Mouse (Mus musculus) urinary bladder, adult 2 months (tissue): ENCODE measurements at regions not wholly inside any gene's neighbourhood (a gene's known extent, or its start where the extent isn't known, plus 50 kb on each side); places are given as distances from the start of the nearest gene placed in this dataset.

Experiments used
- DNase-seq: peaks from one replicate; pipeline ENCODE4 v3.0.0; 2022; ENCODE audit warnings: low spot score

DNA sequence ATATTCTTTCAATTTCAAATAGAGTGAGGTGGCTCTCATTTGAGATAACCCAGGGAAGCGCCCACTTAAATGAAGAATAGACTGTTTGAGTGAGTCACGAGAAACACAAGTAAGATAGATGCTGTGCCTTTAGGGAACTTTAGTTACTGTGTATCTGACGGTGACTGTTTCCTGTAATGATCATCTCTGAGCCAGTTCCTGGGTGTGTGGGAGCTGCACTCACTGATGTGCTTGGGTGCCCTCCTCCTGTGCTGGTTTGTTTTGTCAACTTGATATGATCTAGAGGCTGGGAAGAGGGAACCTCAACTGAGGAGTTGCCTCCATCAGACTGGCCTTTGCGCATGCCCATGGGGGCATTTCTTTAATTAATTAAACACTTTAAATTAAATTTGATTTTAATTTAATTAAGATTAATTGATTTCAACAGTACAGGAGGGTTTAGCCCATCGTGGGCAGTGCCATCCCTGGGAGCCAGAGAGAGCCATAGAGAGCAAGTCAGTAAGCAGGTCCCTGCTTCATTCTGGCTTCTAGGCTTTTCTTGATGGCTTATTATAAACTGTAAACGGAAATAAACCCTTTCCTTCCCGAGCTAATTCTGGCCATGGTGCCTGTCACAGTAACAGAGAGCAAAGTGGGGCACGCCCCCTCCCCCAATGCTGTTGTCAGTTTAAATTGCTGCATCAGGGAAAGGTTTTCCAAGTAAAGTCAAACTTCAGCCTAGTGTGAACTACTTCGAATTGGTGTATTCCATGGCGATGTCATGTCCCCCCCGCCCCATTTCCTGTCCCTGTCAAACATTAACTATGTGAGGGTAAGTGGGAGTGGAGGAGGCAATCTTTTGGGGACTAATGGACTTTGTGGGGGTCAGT is 202.9 kb upstream of the Id2 start:
- DNase-seq: no peak

DNA sequence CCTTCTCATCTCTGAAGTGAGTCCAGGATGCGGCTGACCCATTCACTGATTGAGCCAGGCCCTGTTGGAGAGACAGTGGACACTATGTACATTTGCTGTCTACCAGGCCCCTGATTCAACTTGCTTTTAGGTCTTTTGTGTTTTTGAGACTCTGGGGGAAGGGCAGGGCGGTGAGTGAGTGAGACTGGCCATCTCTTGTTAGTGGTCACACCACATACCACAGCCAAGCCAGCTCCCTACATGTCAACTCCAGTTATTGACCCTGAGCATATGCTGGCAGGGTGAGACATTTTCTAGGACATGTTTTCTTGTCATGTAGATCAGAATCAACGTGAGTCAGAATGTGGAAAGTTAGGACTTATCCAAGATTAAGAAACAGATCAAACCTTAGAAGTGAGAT is 201.8 kb upstream of the Id2 start:
- DNase-seq: no peak

DNA sequence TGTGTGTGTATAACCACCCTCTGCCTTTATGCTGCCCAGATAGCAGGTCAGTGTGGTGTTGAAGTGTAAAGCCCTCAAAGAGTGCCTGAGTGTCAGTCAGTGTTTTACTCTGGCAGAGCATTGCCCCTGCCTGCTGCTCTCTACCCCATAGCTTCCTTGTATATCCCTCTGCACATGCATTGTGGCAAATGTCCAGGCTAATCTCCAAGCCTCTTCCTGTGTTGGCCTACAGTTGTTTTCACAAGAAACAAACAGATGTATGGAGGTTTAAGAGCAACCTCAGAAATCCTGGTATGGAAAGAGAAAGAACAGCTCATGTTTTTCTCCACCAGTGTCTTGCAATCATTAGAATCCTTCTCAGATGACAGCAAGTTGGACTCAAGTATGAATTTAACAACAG is 201.0 kb upstream of the Id2 start:
- DNase-seq: no peak

DNA sequence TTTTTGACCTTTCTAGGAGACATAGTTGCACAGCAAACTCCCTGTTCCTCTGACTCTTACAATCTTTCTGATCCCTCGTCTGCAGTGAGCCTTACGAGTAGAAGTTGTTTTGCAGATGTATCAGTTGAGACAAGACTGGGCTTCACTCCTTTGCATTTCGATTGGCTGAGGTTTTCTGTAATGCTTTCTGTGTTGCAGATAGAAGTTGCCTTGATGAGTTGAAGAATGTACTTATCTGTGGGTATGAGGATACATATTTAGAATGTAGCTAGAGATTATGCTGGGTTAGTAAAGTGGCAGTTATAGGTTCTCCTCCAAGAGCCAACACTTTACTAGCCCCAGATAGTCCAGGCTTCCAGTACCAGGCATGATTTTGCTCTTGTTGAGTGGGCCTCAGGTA is 199.7 kb upstream of the Id2 start:
- DNase-seq: no peak

DNA sequence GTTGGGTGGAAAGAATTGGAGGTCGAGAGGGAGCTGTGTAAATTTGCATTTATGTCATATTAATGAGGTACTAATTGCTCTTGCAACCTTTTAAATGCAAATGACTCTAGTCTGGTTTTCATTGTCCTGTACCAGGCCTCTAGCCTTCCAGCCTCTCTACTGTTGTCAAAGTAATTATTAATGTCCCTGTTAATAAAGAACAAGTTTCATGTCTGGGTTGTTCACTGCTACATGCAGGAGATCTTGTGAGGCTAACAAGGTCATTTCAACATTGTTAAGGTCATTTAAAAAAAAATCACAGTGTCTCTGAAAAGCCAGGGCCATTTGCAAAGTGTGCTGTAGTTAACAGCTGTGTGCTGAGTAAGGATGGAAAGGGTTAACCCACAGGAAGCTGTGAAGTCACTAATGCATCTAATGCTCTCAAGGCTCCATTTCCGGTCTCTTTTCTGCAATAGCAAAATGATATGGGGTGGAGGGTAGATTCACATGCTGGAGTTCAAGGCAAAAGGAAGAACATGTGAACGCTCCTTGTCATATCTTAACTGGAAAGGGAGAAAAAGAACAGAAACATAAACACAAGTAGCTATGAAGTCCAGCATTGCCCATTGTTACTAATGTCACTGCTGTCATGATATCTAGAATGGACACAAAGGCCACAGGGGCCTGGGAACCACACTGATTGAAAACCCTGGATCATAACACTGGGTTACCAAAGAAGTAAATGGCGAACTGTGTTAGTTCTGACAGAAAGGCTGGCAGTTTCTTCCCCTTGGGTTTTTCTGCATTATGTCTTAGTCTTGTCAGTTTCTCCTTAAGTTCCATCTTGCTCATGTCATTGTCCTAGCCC is 197.5 kb upstream of the Id2 start:
- no peak for DNase-seq

DNA sequence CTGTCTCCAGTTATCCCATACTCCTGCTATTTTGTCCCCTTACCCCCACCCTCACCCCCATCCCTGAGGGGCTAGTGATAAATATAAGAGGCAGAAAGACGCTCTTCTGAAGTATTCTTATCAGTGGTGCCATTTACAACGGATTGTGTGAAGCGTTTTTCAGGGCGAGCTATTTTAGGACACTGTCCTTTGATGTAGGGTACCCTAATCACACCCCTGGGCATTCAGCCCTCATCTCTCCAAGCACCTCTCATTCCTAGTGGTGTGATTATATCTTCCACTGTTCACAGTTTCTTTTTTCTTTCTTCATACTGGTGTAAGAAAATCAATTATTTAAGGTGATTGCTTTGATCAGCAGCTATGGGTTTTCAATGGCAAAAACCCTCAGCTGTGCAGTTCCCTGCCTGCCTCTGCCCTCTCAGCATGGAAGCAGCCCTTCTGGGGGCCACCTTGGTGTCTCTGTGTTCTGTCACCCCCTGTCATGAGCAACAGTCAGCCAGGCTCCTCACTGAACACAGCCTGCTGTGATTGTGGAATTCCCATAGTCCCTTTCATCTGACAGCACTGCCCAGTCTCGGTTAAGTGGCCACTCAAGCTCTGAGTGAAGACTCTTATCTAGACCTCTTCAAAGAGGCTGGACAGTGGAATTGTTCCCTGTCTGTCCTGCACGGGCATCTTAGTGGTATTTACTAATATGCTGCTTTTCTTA is 196.7 kb upstream of the Id2 start:
- DNase-seq: no peak

DNA sequence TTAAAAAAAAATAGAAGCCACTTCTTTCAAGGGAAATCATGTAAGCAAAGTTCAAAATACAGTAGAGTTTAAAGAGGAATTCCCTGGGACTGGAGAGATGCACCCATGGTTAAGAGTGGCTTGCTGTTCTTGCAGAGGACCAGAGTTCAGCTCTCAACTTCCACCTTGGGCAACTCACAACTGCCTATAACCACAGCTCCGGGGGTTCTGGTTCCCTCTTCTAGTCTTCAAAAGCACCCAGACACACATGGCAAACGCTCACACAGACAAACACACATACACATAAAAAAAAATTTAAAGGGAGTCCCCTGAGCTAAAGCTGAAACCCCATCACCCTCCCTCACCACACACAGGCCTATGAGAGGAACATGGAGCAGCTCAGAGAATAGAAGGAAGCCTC is 192.4 kb upstream of the Id2 start:
- DNase-seq: no peak

DNA sequence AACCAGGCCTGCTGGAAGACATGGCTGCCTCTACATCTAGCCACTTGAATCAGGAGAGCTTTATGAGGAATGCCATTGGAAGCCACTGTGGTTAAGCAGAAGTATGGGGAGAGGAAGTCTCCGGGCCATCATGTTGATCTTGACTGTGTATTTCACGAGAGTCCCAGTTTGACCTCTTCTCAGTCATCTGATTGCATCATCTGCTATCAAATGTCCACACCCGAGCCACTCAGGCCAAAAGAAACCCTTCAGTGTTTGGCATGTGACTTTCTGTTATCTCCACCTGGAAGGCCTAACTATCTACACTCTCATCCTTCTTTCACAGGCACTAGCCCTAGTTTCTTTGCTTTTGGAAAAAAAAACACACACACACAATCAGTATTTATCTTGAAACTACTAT is 186.9 kb upstream of the Id2 start:
- DNase-seq: no peak

DNA sequence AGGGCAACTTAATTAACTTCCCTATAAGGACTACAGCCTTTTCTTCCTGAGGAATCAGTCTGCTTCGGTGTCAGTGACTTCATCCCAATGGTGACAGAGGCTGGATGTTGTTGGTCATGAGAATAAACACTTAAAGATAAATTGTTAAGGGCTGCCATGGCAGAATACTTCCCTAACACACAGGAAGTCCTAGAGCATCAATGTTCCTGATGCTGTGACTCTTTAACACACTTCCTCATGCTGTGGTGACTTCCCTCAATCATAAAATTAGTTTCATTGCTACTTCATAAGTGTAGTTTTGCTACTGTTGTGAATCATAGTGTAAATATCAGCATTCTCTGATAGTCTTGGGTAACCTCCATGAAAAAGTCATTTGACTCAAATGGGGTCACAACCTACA is 184.5 kb upstream of the Id2 start:
- no peak for DNase-seq

DNA sequence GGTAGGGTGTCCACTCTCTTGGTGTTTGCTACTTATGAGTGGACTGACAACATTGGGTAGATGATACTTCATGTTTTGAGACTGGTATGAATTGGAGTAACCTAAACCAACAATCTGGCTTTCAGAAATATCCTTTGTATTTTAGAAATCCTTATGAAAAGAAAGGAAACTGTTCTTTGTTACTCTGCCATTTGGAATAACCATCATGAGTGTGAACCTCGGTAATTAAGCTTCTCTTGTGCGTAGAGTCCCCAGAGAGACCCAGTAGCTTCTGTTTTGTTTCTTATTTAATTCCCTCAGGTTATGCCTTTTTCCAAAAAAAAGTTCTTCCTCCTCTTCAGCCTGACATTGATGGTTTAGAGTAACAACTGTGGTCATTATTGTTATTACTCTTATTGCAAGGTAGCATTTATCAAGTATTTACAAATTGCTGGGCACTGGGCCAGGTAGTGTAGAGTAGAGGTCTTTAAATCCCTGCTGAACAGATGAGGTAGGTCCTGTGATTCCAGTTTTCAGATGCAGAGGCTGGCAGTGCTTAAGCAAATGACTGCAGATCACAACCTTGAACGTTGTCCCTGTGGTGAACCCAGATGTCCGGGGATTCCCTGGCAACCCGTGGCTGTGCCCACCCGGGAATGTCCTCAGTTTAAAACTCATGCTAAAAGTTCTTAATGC is 176.8 kb upstream of the Id2 start:
- DNase-seq: no peak

DNA sequence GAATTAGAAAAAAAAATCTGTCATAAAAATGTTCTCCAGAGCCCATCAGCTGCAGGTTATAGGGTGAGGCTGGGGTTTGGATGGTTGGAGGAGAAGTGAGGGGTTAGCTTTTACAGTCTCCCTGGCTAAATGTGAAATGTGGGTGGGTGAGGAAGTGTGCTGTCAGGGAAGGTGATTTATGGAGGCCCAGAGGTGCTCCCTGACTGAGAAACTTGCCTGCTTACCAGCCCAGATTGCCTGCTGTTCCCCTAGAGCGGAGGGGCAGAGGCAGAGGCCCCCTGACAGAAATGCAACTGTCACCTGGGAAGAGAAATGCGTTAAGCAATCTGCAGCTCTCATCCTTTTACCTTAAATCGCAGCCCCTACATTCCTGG is 175.8 kb upstream of the Id2 start:
- DNase-seq: no peak

DNA sequence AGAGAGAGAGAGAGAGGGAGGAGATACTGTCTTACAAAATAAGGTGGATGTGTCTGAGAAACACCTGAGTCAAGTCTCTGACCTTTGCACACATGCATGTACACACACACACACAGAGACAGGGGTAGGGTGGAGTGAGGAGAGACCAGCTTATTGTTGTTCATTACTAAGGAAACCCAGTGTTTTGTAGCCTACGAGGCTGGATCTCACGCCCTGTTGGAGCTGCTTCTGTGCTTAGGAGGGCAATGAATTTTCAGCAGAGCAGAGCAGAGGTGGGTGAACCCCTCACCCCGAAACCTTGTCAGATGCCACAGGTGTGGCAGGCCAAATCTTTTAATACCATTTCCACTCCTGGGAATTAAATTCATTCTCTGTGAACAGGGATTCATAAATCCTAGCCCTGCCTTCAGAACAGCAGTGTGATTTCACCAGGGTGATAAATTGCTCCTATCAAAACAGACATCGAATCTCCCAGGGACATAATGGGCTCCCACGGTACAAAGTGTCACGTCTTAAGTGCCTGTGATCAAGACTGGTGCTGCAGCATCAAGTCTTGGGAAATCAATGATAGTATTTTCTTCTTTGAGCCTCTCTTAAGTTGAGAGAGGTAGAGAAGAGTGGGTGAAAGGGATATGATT is 175.3 kb upstream of the Id2 start:
- DNase-seq: no peak

DNA sequence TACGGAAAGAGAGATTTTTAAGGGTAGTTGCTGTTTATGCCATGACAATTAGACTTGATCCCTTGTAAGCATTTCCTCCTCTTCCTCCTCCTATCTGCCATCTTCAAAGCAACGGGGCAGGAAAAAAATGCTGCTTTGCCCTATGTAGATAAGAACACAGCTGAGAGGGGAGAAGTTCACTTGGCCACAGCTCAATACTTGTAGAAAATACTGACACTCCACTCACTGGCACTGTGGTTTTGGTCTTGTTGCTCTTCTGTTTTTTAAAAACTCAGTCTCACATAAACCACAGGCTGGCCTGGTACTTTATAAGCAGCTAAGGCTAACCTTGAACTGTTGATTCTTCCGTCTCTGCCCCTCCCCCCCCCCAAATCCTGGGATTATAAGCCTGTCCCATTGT is 172.9 kb upstream of the Id2 start:
- no peak for DNase-seq

DNA sequence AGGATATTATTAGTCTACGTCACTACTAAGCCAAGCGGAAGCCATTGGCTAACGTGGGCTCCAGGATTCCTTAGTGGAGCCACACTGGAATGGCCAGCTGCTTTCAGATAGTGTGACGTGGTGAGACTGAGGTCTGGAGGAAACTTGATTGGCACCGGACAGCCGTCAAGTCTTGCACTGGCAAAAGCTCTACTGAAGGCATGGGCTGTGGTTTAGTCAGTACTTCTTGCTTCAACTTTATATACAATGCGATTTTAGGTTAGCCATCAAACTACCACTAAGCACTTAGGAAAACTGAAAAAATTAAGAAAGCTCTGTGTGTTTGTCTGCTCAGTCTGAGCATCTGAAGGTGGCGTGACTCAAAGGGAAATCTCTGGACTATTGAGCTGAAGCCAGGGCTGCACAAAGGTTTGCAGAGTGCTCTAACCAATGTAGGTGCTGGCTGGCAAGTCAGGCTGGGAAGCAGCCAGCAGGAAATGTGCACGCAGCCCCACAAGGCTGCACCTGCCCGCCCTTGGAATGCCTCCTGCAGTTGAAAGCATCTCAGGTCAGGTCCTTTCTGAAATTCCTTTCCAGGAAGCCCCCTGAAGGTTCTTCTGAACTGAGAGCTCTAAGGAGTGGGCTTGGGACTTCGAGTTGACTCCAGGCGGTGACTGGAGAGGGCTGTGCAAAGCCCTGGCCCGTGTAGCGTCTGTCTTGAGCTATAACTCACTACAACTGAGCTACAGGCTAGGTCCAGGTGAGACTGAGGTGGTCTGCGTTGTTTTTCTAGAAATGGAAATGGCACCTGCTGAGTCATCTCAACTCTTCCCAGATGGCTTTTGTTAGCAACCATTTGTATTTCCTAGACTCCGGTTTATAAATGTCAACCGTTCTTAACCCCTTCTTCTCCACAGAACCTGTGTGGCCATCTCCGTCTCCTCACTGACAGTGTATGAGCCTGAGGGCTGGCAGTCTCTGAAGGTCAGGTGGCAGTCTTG is 172.2 kb upstream of the Id2 start:
- no peak for DNase-seq

DNA sequence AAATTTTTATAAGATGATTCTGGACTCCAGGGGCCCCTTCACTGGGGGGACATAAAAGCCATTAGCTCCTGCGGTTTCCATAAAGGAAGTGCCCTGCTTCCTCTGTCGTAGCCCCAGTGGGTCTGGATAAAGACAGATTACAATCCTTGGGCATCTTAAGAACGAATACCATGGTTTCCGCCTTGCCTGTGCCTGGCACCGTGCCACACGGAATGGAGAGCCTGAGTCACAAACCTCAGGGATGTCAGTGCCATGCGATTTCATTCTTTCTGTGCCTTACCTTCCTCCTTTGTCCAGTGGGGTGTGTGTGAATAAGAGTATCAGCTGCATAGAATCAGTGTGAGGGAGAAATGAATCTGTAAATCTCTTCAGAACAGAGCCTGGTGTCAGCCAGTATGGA is 171.4 kb upstream of the Id2 start:
- no peak for DNase-seq

DNA sequence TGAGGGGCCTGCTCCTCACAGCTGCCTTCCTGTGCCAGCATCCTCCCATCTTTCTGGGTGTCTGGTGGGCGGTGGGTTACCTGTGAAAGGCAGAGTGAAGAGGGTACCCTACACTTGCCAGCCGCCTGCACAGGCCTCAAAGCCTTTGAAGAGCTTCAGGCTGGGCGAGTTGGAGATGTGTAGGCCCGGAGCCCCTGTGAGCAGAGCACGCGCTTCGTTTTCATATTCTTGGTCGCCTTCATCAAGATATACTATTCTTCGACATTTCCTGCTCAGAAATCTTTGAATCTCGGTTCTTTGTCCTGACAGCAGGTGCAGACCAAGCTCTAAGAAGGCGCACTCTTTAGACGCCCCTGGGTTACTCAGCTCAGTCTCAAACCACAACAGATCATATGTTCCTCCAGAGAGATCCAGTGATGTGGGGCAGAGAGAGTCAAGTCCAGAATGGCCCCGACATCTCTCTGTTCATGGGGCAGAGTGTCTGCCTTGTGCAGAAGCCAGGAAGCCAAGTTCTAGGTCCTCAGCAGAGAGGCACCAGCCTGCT is 170.7 kb upstream of the Id2 start:
- no peak for DNase-seq

DNA sequence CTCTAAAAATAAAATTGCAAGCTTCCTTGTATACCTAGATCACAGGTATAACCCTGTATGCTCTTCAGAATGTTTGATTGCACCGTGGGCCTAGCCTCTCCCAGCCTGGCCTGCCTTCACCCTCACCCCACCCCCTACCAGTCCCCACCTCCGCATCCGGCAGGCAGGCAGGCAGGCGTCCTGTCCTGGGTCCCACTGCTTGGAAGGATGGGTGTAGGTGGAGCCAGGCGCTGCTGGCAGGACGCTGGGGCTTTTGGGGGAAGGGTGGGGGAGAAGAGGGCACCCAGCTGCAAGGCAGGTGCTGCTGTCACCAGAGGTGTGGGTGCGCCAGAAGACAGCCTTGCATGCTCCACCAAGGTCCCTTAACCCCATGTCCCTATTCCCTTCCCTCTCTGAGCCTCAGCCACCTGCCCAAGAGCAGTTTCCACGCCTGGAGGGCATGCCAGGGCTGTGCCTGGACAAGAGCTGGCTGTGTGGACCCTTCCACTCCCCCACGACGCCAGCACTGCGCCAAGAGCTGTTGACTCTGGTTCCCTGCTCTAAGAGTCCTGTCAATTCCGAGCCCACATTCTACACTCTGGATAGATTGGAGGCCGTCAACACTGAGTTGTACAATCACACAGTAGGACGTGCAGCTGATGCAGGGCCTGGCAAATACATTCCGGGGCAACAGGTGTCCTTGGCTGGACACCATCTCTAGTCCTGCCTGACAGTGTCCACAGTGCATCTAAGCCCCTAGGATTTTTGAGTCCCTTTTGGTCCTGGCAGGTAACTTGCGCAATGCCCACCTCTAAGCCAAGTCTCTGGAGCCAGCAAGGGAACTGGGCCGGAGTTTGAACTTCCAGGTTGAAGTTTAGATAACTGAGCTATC is 170.0 kb upstream of the Id2 start:
- no peak for DNase-seq

DNA sequence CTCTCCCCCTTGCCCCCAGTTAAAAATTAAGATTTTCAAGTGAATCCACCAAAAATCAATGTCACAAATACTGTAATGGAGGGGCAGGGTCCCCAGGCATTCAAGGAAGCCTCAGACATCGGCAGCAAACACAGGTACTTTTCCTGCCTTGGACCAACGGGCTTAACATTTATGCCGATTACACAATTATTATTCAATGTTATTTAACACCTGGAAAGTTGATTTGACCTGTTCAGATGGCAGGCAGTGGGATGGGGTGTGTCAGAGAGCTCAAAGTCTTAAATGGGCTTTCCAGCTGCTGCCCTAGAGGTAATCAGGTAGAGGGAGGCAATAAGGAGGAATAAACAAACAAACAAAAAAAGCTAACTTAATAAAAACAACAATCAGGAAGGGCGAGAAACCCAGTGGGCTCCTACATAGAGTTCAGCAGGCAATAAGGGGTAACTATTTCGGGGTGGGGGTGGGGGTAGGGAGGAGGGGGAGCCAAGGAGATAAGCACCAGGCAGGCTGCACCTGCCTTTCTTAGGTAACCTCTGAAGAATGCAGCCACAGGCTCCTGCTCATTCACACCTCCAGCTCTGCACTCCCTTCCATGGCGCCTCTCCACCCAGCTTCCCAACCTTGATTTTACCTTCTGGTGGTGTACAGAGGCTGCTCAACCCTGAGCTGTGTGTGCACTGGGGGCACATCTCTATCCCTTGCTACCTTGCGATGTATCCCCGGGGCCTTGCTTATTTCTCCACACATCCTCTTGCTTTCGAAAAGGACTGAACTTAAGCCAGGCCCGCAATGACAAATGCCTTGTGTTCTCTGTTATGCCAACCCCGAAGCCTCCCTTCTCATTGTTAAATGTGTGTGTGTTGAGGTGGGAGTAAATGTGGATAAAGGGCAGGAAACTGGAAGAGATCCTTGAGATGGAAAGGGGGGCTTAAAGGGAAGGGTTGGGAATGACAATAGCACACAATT is 168.9 kb upstream of the Id2 start:
- no peak for DNase-seq
